Mouse (Mus musculus) embryonic facial prominence, embryonic 14.5 days (tissue): ENCODE results near the gene Dmpk. TPM values are rescaled to one million over a fixed set of nuclear protein-coding genes. Genes with fewer than 3 reads are reported as not detected.

Source experiments
- ATAC-seq: fragments of 200-750 bp; cut with Nextera tagmentation; 2 replicates; pipeline ENCODE4 v1.8.0; 2017; ENCODE audit warnings: low read depth, moderate number of reproducible peaks, moderate TSS enrichment
- DNase-seq: peaks from one replicate; pipeline ENCODE4 v3.0.0-alpha.2; 2015; ENCODE audit warnings: low spot score
- H3K27ac ChIP-seq: fragments of 300-500 bp; sonication (generic); replicated peaks from 2 replicates; pipeline ENCODE4 v1.5.1; 2014; ENCODE audit warnings: low read depth, mild to moderate bottlenecking, low read length, moderate library complexity
- H3K27me3 ChIP-seq: fragments of 300-500 bp; sonication (generic); replicated peaks from 2 replicates; pipeline ENCODE4 v1.6.1; 2014; ENCODE audit warnings: low read length; ENCODE audit not compliant: control insufficient read depth, insufficient read depth
- H3K36me3 ChIP-seq: fragments of 300-500 bp; sonication (generic); 2 replicates; pipeline ENCODE4 v1.6.1; 2014; ENCODE audit warnings: low read length, mixed read lengths; ENCODE audit not compliant: control insufficient read depth, insufficient read depth
- H3K4me1 ChIP-seq: fragments of 300-500 bp; sonication (generic); 2 replicates; pipeline ENCODE4 v1.6.1; 2014; ENCODE audit warnings: antibody characterized with exemption, low read length; ENCODE audit not compliant: control insufficient read depth, insufficient read depth
- H3K4me2 ChIP-seq: fragments of 300-500 bp; sonication (generic); 2 replicates; pipeline ENCODE4 v1.6.1; 2014; ENCODE audit warnings: low read depth, mild to moderate bottlenecking, low read length, moderate library complexity, mixed read lengths
- H3K4me3 ChIP-seq: fragments of 300-500 bp; sonication (generic); 2 replicates; pipeline ENCODE4 v1.5.1; 2014; ENCODE audit warnings: low read depth, mild to moderate bottlenecking, low read length
- H3K9ac ChIP-seq: fragments of 300-500 bp; sonication (generic); 2 replicates; pipeline ENCODE4 v1.6.1; 2014; ENCODE audit warnings: low read depth, mild to moderate bottlenecking, low read length, moderate library complexity, mixed read lengths
- H3K9me3 ChIP-seq: fragments of 300-500 bp; sonication (generic); 2 replicates; pipeline ENCODE4 v1.6.1; 2016; ENCODE audit warnings: low read length; ENCODE audit not compliant: control insufficient read depth
- WGBS: fragments of 180-500 bp; shearing (Covaris S2); extraction: QIAGEN DNeasy Blood & Tissue Kit; methylation state at CpG from one replicate; pipeline ENCODE4 v1.1.7; 2014; 5-methylcytosine and 5-hydroxymethylcytosine counted together
- polyA plus RNA-seq: library from polyadenylated mRNA; unstranded; fragments of >200 nt; fragmentation: Nextera tagmentation; extraction: Ambion mirVana; gene quantifications from 2 replicates; pipeline ENCODE4 v1.2.1, GENCODE M21; 2014

Dmpk gene
- polyA plus RNA-seq, 1 experiment from 2014 or later, result 58.2 TPM

DNA sequence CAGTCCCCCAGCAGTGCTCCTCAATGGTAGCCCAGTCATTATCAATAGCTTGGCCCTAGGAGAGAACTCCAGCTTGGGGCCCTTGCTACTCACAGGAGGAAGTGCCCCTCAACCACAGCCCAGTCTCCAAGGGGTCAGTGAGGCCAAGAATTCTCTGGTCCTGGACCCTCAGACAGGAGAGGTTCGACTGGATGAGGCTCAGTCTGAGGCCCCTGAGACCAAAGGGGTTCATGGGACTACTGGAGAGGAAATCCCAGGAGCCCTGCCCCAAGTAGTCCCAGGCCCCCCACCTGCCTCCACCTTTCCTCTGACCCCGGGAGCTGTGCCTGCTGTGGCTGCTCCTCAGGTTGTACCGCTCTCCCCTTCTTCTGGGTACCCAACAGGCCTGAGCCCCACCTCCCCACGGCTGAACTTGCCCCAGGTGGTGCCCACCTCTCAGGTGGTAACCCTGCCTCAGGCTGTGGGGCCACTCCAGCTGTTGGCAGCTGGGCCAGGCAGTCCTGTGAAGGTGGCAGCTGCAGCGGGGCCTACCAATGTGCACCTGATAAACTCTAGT is 12.8 kb downstream of the Dmpk start:
- H3K4me3 ChIP-seq, result peak overlapping the region; percentile 80
- no peaks in the 10 kb centered on the region for H3K9me3 ChIP-seq
- H3K27me3 ChIP-seq, result no peaks in the 10 kb centered on the region
- peak overlapping the region; percentile 95 for H3K9ac ChIP-seq
- ATAC-seq (no peak), DNase-seq (no peak)
- peak overlapping the region; percentile 98 for H3K27ac ChIP-seq
- 57% methylated on average over 4 of the region's 5 CpGs for WGBS
- peaks cover 24% of the 10 kb centered on the region for H3K4me1 ChIP-seq
- peaks cover 21% of the 10 kb centered on the region; the same call in 1 of the 2 replicates for H3K36me3 ChIP-seq
- peak overlapping the region; percentile 91 for H3K4me2 ChIP-seq

DNA sequence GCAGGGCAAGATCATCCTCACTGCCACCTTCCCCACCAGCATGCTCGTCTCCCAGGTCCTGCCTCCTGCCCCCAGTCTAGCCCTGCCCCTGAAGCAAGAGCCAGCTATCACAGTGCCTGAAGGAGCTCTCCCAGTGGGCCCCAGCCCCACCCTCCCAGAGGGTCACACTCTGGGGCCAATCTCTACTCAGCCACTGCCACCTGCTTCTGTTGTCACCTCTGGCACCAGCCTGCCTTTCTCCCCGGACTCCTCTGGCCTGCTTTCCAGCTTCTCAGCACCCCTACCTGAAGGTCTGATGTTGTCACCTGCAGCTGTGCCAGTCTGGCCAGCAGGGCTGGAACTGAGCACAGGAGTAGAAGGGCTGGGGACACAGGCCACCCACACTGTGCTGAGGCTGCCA is 13.6 kb downstream of the Dmpk start:
- H3K36me3 ChIP-seq, result peaks cover 16% of the 10 kb centered on the region; the same call in 1 of the 2 replicates
- peaks cover 21% of the 10 kb centered on the region for H3K4me1 ChIP-seq
- no peaks in the 10 kb centered on the region for H3K9me3 ChIP-seq
- DNase-seq, result no peak
- H3K27me3 ChIP-seq, result no peaks in the 10 kb centered on the region
- H3K27ac ChIP-seq, result no peak overlapping the region
- H3K9ac ChIP-seq, result no peak overlapping the region; the same call in 1 of the 2 replicates
- H3K4me2 ChIP-seq, result peak overlapping the region; percentile 91; the same call in 1 of the 2 replicates
- ATAC-seq, result no peak
- whole genome bisulfite sequencing, result 72% methylated on average over 2 of the region's 2 CpGs
- no peak overlapping the region for H3K4me3 ChIP-seq

DNA sequence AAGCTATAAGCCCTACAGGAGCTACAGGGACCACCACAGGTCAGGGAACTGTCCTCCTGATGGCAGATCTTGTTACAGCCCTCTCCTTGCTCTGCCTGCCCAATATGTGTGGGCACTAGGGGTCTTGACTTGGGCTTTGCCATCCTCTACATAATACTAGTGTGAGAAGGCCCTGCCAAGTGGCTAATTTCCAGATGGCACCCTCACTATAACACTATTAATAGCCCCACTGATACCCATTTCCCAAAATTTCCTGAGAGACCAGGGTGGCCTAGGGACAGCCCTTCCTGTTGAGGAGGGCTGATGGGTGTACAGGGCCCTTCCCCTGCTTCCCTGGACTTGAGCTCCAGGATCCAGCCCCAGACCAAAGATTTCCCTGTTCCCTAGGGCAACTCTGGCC is 14.2 kb downstream of the Dmpk start:
- Histone ChIP-seq H3K36me3 (peaks cover 16% of the 10 kb centered on the region; the same call in 1 of the 2 replicates), H3K4me1 (peaks cover 17% of the 10 kb centered on the region), H3K4me3 (no peak overlapping the region), H3K9me3 (no peaks in the 10 kb centered on the region), H3K9ac (no peak overlapping the region; the same call in 1 of the 2 replicates), H3K4me2 (no peak overlapping the region), H3K27me3 (no peaks in the 10 kb centered on the region), H3K27ac (no peak overlapping the region)
- no peak for ATAC-seq
- DNase-seq, result no peak

DNA sequence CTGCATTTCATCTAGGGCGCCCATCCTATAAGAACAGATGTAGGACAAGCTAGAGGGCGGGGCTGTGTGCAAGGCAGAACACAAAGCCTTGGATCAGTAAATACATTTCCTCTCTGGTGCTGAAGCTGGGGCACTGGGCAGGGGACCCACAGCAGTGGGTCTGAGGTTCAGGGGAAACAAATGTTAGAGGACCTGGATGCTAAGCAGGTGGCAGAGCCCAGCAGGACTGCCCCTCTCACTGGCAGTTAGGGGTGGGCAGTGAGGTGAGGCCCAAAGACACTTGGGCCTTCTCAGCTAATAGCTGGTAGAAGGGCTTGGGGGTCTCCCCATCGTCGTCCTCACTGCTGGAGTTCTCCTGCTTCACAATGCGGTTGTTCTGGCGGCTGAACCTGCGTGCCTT is 15.2 kb downstream of the Dmpk start:
- H3K9ac ChIP-seq, result no peak overlapping the region
- peaks cover 16% of the 10 kb centered on the region; the same call in 1 of the 2 replicates for H3K36me3 ChIP-seq
- DNase-seq (no peak), ATAC-seq (no peak)
- H3K4me3 ChIP-seq, result no peak overlapping the region
- 54% methylated on average over 6 of the region's 7 CpGs for WGBS
- H3K9me3 ChIP-seq, result no peaks in the 10 kb centered on the region
- H3K4me2 ChIP-seq, result no peak overlapping the region
- H3K27ac ChIP-seq, result no peak overlapping the region
- H3K4me1 ChIP-seq, result peaks cover 17% of the 10 kb centered on the region
- no peaks in the 10 kb centered on the region for H3K27me3 ChIP-seq

DNA sequence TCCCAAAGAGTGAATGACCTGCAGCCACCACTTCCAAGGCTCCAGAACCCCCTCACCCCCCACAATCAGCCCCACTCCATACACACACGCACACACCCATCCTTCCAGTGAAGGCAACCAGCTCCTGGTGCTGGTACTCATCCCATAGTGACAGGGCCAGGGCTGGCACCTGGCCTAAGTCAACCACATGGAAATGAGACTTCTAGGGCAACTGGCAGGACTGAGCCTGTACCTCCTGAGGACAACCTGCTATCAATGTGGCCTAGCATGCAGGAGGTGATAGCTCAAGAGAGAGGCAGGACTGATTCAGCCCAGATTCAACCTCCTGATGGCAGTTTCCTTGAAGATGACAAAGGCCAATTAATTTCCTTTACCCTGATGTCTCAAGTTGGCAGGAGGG is 16.6 kb downstream of the Dmpk start:
- no peak overlapping the region for H3K27ac ChIP-seq
- DNase-seq (no peak), ATAC-seq (no peak)
- H3K4me3 ChIP-seq, result no peak overlapping the region
- H3K4me2 ChIP-seq, result no peak overlapping the region
- WGBS, result 93% methylated on average over 1 of the region's 1 CpGs
- H3K9ac ChIP-seq, result no peak overlapping the region
- no peaks in the 10 kb centered on the region for H3K9me3 ChIP-seq
- H3K36me3 ChIP-seq, result peaks cover 16% of the 10 kb centered on the region; the same call in 1 of the 2 replicates
- H3K4me1 ChIP-seq, result peaks cover 17% of the 10 kb centered on the region
- no peaks in the 10 kb centered on the region for H3K27me3 ChIP-seq

DNA sequence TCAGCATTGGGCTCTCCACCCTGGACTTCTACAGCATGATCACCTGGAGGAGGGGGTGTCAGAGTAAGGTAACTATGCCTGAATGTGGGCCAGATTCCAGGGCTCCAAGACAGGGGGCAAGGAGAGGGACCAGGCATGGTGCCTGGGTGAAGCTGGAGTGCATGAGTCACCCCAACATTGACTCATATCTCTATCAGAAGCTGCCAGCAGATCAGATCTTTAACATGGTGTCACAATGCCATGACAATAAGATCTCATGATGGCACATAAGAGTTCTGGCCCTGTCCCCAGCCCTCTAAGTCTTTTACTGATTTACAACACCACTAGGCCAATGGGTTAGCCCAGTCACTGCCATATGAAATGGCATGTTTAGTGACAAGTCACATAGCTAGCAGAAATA is 20.1 kb downstream of the Dmpk start:
- H3K4me1 ChIP-seq, result no peaks in the 10 kb centered on the region
- no peak overlapping the region for H3K9ac ChIP-seq
- H3K4me2 ChIP-seq, result no peak overlapping the region
- ATAC-seq, result no peak
- no peaks in the 10 kb centered on the region for H3K36me3 ChIP-seq
- no peaks in the 10 kb centered on the region for H3K27me3 ChIP-seq
- H3K4me3 ChIP-seq, result no peak overlapping the region
- no peak for DNase-seq
- no peaks in the 10 kb centered on the region for H3K9me3 ChIP-seq
- no peak overlapping the region for H3K27ac ChIP-seq

DNA sequence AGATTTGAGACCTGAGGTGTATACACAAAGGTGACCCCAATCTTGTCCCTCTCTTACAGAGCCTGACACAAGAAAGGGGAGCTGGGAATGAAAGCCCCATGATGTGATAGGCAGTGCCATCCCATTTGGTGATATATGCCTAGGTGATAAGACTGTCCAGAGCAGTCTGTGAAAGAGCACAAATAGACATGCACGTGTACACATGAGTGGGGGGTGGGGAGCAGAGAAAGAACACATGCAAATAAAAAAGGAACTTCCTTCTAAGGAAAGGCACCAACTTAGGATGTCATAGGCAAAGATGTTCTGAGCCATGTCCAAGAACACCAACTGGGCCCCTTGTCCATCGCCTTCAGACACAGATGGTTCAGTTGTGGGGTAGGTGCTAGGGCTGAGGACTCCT is 20.8 kb downstream of the Dmpk start:
- H3K9ac ChIP-seq, result no peak overlapping the region
- no peaks in the 10 kb centered on the region for H3K27me3 ChIP-seq
- ATAC-seq, result no peak
- H3K4me3 ChIP-seq, result no peak overlapping the region
- H3K36me3 ChIP-seq, result no peaks in the 10 kb centered on the region
- no peaks in the 10 kb centered on the region for H3K4me1 ChIP-seq
- WGBS, result 71% methylated on average over 2 of the region's 2 CpGs
- no peaks in the 10 kb centered on the region for H3K9me3 ChIP-seq
- H3K4me2 ChIP-seq, result no peak overlapping the region
- H3K27ac ChIP-seq, result no peak overlapping the region
- DNase-seq, result no peak

DNA sequence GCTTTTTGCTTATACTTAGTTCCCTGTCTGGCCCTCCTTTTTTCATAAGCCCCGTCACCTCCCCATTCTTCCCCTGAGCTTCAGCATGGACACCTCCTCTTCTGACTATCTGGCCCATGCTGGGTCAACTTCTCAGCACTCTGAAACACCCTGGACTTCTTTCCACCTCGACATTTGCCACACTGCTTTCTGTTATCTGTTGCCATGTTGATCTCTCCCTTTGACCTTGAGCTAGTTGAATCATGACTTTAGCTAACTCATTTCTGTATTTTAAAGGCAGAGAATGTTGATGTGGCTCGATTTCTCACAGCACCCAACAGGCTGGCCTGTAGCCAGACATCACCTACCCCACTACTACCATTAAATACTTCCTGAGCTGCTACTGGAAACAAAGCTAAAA is 23.8 kb downstream of the Dmpk start:
- ATAC-seq (no peak), DNase-seq (no peak)
- H3K4me3 ChIP-seq, result no peak overlapping the region
- no peaks in the 10 kb centered on the region for H3K4me1 ChIP-seq
- no peaks in the 10 kb centered on the region for H3K36me3 ChIP-seq
- no peak overlapping the region for H3K27ac ChIP-seq
- no peak overlapping the region for H3K4me2 ChIP-seq
- H3K9ac ChIP-seq, result no peak overlapping the region
- 64% methylated on average over 3 of the region's 3 CpGs for WGBS
- H3K9me3 ChIP-seq, result no peaks in the 10 kb centered on the region
- no peaks in the 10 kb centered on the region for H3K27me3 ChIP-seq

DNA sequence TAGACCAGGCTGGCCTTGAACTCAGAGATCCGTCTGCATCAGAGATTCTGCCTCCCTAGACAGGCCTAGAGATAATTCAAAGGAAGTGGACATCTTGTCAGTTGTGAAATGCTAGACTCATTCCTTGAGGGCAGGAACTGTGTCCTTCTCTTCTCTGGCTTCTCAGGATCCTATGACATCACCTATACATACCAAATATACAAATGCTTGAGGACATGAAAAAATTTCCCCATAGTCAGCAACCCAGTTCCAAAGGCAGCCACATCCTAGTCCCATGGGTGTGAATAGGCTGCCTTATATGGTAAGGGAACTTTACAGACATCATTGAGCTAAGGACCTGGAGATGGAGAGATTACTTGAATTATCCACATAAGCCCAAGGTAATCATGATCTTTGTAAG is 25.9 kb downstream of the Dmpk start:
- Histone ChIP-seq H3K27ac (no peak overlapping the region), H3K4me1 (no peaks in the 10 kb centered on the region), H3K9me3 (no peaks in the 10 kb centered on the region), H3K27me3 (no peaks in the 10 kb centered on the region), H3K4me2 (no peak overlapping the region), H3K36me3 (no peaks in the 10 kb centered on the region), H3K4me3 (no peak overlapping the region), H3K9ac (no peak overlapping the region)
- ATAC-seq, result no peak
- no peak for DNase-seq
- 81% methylated on average over 1 of the region's 1 CpGs for WGBS
